Mouse (Mus musculus): Measurements from ENCODE around the gene Plxna2. TPM values are rescaled to one million over a fixed set of nuclear protein-coding genes. Genes with fewer than 3 reads are reported as not detected.

Plxna2 gene
- total and polyA plus RNA-seq, 2 experiments from 2014 or later = 9.9 to 43.6 TPM

- no peaks in the 10 kb centered on the region for H3K4me1 ChIP-seq (ENCODE audit: insufficient read depth, low read length)
- TF ChIP-seq CTCF (IDR thresholded peaks at IDR 0.05) = no peak
- H3K27me3 ChIP-seq (ENCODE audit: insufficient read depth, low read length) = no peaks in the 10 kb centered on the region
- no peaks in the 10 kb centered on the region for H3K36me3 ChIP-seq (ENCODE audit: insufficient read depth, low read length)
- DNase-seq (ENCODE audit: low spot score) (no peak), ATAC-seq (ENCODE audit: low FRiP score) (no peak)
- H3K4me2 ChIP-seq (ENCODE audit: low read depth, low read length, poor library complexity, severe bottlenecking) = no peak overlapping the region
- H3K9me3 ChIP-seq (ENCODE audit: low read length) = no peaks in the 10 kb centered on the region
- no peak overlapping the region for H3K4me3 ChIP-seq (ENCODE audit: low read depth, low read length)
- no peak overlapping the region for H3K9ac ChIP-seq (replicated peaks; ENCODE audit: low read length, poor library complexity, severe bottlenecking)
- H3K27ac ChIP-seq (ENCODE audit: low read depth, low read length) = no peak overlapping the region
Observed at GRCm38 (mm10) chr1:194673229-194673628, 55.2 kb downstream of the Plxna2 start.

- 88% methylated on average over 3 of the region's 3 CpGs for WGBS
- H3K36me3 ChIP-seq (ENCODE audit: insufficient read depth, low read length) = no peaks in the 10 kb centered on the region
- H3K4me1 ChIP-seq (ENCODE audit: insufficient read depth, low read length) = no peaks in the 10 kb centered on the region
- no peak overlapping the region for H3K27ac ChIP-seq (ENCODE audit: low read depth, low read length)
- DNase-seq (ENCODE audit: low spot score) (no peak), ATAC-seq (ENCODE audit: low FRiP score) (no peak)
- H3K4me3 ChIP-seq (ENCODE audit: low read depth, low read length) = no peak overlapping the region
- H3K9ac ChIP-seq (replicated peaks; ENCODE audit: low read length, poor library complexity, severe bottlenecking) = no peak overlapping the region
- no peaks in the 10 kb centered on the region for H3K27me3 ChIP-seq (ENCODE audit: insufficient read depth, low read length)
- TF ChIP-seq CTCF (IDR thresholded peaks at IDR 0.05) = no peak
- no peak overlapping the region for H3K4me2 ChIP-seq (ENCODE audit: low read depth, low read length, poor library complexity, severe bottlenecking)
- H3K9me3 ChIP-seq (ENCODE audit: low read length) = no peaks in the 10 kb centered on the region
Observed at GRCm38 (mm10) chr1:194675106-194675890, 57.3 kb downstream of the Plxna2 start.

GRCm38 (mm10) chr1:194675891-194676200, 57.8 kb downstream of the Plxna2 start:
- Histone ChIP-seq H3K4me1 (ENCODE audit: insufficient read depth, low read length) (no peaks in the 10 kb centered on the region), H3K27ac (ENCODE audit: low read depth, low read length) (no peak overlapping the region), H3K9ac (replicated peaks; ENCODE audit: low read length, poor library complexity, severe bottlenecking) (no peak overlapping the region), H3K4me2 (ENCODE audit: low read depth, low read length, poor library complexity, severe bottlenecking) (no peak overlapping the region), H3K36me3 (ENCODE audit: insufficient read depth, low read length) (no peaks in the 10 kb centered on the region), H3K4me3 (ENCODE audit: low read depth, low read length) (no peak overlapping the region), H3K9me3 (ENCODE audit: low read length) (no peaks in the 10 kb centered on the region), H3K27me3 (ENCODE audit: insufficient read depth, low read length) (no peaks in the 10 kb centered on the region)
- ATAC-seq (ENCODE audit: low FRiP score) (no peak), DNase-seq (ENCODE audit: low spot score) (no peak)
- WGBS = 71% methylated on average over 2 of the region's 2 CpGs
- no peak for TF ChIP-seq CTCF (IDR thresholded peaks at IDR 0.05)

- DNase-seq (ENCODE audit: low spot score) = no peak
- Histone ChIP-seq H3K27me3 (ENCODE audit: insufficient read depth, low read length) (no peaks in the 10 kb centered on the region), H3K4me2 (ENCODE audit: low read depth, low read length, poor library complexity, severe bottlenecking) (no peak overlapping the region), H3K4me1 (ENCODE audit: insufficient read depth, low read length) (no peaks in the 10 kb centered on the region), H3K36me3 (ENCODE audit: insufficient read depth, low read length) (no peaks in the 10 kb centered on the region), H3K9me3 (ENCODE audit: low read length) (no peaks in the 10 kb centered on the region), H3K9ac (replicated peaks; ENCODE audit: low read length, poor library complexity, severe bottlenecking) (no peak overlapping the region), H3K27ac (ENCODE audit: low read depth, low read length) (no peak overlapping the region), H3K4me3 (ENCODE audit: low read depth, low read length) (no peak overlapping the region)
- WGBS = 83% methylated on average over 3 of the region's 3 CpGs
- no peak for ATAC-seq (ENCODE audit: low FRiP score)
- no peak for TF ChIP-seq CTCF (IDR thresholded peaks at IDR 0.05)
Observed at GRCm38 (mm10) chr1:194677878-194678277, 59.9 kb downstream of the Plxna2 start.

DNA sequence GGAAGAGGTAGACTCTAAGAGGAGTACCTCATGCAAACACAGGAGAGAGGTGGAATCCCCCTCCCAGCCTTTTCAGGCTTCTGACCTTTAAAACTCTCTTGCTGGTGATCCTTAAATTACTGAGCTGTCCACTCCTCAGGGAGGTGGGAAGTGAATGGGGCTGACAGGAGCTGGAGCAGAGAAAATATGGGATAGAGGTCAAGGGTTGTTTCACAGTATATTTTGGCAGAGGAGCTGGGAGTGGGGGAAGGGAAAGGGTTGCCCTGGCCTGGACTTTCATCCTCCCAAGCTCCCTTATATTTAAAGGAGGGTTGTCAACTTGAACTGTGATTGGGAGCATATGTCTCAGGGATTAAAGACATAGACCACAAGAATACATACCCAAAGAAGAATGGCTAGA, 61.1 kb downstream of the Plxna2 start:
- Histone ChIP-seq H3K36me3 (ENCODE audit: insufficient read depth, low read length) (no peaks in the 10 kb centered on the region), H3K27me3 (ENCODE audit: insufficient read depth, low read length) (no peaks in the 10 kb centered on the region), H3K9me3 (ENCODE audit: low read length) (no peaks in the 10 kb centered on the region), H3K4me3 (ENCODE audit: low read depth, low read length) (no peak overlapping the region), H3K4me1 (ENCODE audit: insufficient read depth, low read length) (no peaks in the 10 kb centered on the region), H3K9ac (replicated peaks; ENCODE audit: low read length, poor library complexity, severe bottlenecking) (no peak overlapping the region), H3K27ac (ENCODE audit: low read depth, low read length) (no peak overlapping the region), H3K4me2 (ENCODE audit: low read depth, low read length, poor library complexity, severe bottlenecking) (no peak overlapping the region)
- DNase-seq (ENCODE audit: low spot score) = no peak
- ATAC-seq (ENCODE audit: low FRiP score) = no peak
- TF ChIP-seq CTCF (IDR thresholded peaks at IDR 0.05) = no peak

- Histone ChIP-seq H3K27ac (ENCODE audit: low read depth, low read length) (no peak overlapping the region), H3K36me3 (ENCODE audit: insufficient read depth, low read length) (0 out of 2 replicates have a peak, but pooled peaks cover 2% of the 10 kb centered on the region), H3K9ac (replicated peaks; ENCODE audit: low read length, poor library complexity, severe bottlenecking) (no peak overlapping the region), H3K4me2 (ENCODE audit: low read depth, low read length, poor library complexity, severe bottlenecking) (no peak overlapping the region), H3K27me3 (ENCODE audit: insufficient read depth, low read length) (no peaks in the 10 kb centered on the region), H3K4me1 (ENCODE audit: insufficient read depth, low read length) (no peaks in the 10 kb centered on the region), H3K4me3 (ENCODE audit: low read depth, low read length) (no peak overlapping the region), H3K9me3 (ENCODE audit: low read length) (no peaks in the 10 kb centered on the region)
- ATAC-seq (ENCODE audit: low FRiP score) = no peak
- 29% methylated on average over 2 of the region's 2 CpGs for WGBS
- DNase-seq (ENCODE audit: low spot score) = no peak
- no peak for TF ChIP-seq CTCF (IDR thresholded peaks at IDR 0.05)
Observed at GRCm38 (mm10) chr1:194680136-194680535, 62.1 kb downstream of the Plxna2 start.
